Mouse (Mus musculus) kidney, embryonic 15.5 days (tissue): ENCODE measurements at regions not wholly inside any gene's neighbourhood (a gene's known extent, or its start where the extent isn't known, plus 50 kb on each side); places are given as distances from the start of the nearest gene placed in this dataset.

Source experiments
- ATAC-seq: fragments of 200-750 bp; cut with Nextera tagmentation; replicated peaks from 2 replicates; pipeline ENCODE4 v1.8.0; 2017; ENCODE audit warnings: moderate TSS enrichment; ENCODE audit not compliant: low FRiP score
- H3K27ac ChIP-seq: fragments of 300-500 bp; sonication (generic); 2 replicates; pipeline ENCODE4 v1.5.1; 2015; ENCODE audit warnings: mild to moderate bottlenecking, inconsistent platforms
- H3K27me3 ChIP-seq: fragments of 300-500 bp; sonication (generic); 2 replicates; pipeline ENCODE4 v1.6.1; 2015; ENCODE audit warnings: inconsistent platforms
- H3K36me3 ChIP-seq: fragments of 300-500 bp; sonication (generic); 2 replicates; pipeline ENCODE4 v1.6.1; 2015; ENCODE audit warnings: inconsistent platforms
- H3K4me1 ChIP-seq: fragments of 300-500 bp; sonication (generic); 2 replicates; pipeline ENCODE4 v1.6.1; 2015; ENCODE audit warnings: inconsistent platforms
- H3K4me2 ChIP-seq: fragments of 300-500 bp; sonication (generic); 2 replicates; pipeline ENCODE4 v1.6.1; 2015; ENCODE audit warnings: moderate library complexity, mild to moderate bottlenecking, inconsistent platforms
- H3K4me3 ChIP-seq: fragments of 300-500 bp; sonication (generic); replicated peaks from 2 replicates; pipeline ENCODE4 v1.5.1; 2015; ENCODE audit warnings: mild to moderate bottlenecking, inconsistent platforms
- H3K9ac ChIP-seq: fragments of 300-500 bp; sonication (generic); 2 replicates; pipeline ENCODE4 v1.6.1; 2015; ENCODE audit warnings: mild to moderate bottlenecking, inconsistent platforms
- H3K9me3 ChIP-seq: fragments of 300-500 bp; sonication (generic); replicated peaks from 2 replicates; pipeline ENCODE4 v1.6.1; 2016; ENCODE audit warnings: inconsistent platforms
- WGBS: fragments of 180-500 bp; shearing (Covaris S2); methylation state at CpG from one replicate; pipeline ENCODE4 v1.1.7; 2015; ENCODE audit warnings: mixed read lengths; 5-methylcytosine and 5-hydroxymethylcytosine counted together

GRCm38 (mm10) chr9:23591906-23592305, 369.0 kb downstream of the Bmper start:
- Histone ChIP-seq H3K4me1 (no peaks in the 10 kb centered on the region), H3K9ac (no peak overlapping the region), H3K4me3 (no peak overlapping the region), H3K27ac (no peak overlapping the region), H3K36me3 (no peaks in the 10 kb centered on the region), H3K4me2 (no peak overlapping the region), H3K27me3 (no peaks in the 10 kb centered on the region), H3K9me3 (no peaks in the 10 kb centered on the region)
- ATAC-seq = no peak

- Histone ChIP-seq H3K36me3 (no peaks in the 10 kb centered on the region), H3K4me2 (no peak overlapping the region), H3K27ac (no peak overlapping the region), H3K4me1 (no peaks in the 10 kb centered on the region), H3K4me3 (no peak overlapping the region), H3K9me3 (no peaks in the 10 kb centered on the region), H3K9ac (no peak overlapping the region), H3K27me3 (no peaks in the 10 kb centered on the region)
- WGBS = 97% methylated on average over 2 of the region's 2 CpGs
- no peak for ATAC-seq
Measured at GRCm38 (mm10) chr9:23600623-23601022, 377.7 kb downstream of the Bmper start.
